Mouse (Mus musculus): ENCODE results near the gene Axl. TPM values are rescaled to one million over a fixed set of nuclear protein-coding genes. Genes with fewer than 3 reads are reported as not detected.
A peak's percentile ranks its signal among the peaks of the same experiment; 100 is the strongest.

Axl gene
- polyA plus RNA-seq, 1 experiment from 2014 or later, result 103 TPM

- H3K4me2 ChIP-seq (replicated peaks), result peak overlapping the region; percentile 87
- peak overlapping the region; percentile 84; the same call in 1 of the 2 replicates for H3K27ac ChIP-seq
- peaks cover 8% of the 10 kb centered on the region for H3K36me3 ChIP-seq
- H3K9ac ChIP-seq, result peak overlapping the region; percentile 80; the same call in 1 of the 2 replicates
- no peaks in the 10 kb centered on the region for H3K9me3 ChIP-seq
- H3K4me1 ChIP-seq, result peaks cover 31% of the 10 kb centered on the region
- 16% methylated on average over 3 of the region's 3 CpGs for WGBS
- peak overlapping the region; percentile 70 for H3K4me3 ChIP-seq
- no peaks in the 10 kb centered on the region for H3K27me3 ChIP-seq
- ATAC-seq (ENCODE audit: low FRiP score, low read depth), result no peak
These were observed 580 bp upstream of the Axl start for GRCm38 (mm10) chr7:25789129-25789440.

GRCm38 (mm10) chr7:25787456-25788219 is 867 bp downstream of the Axl start:
- Histone ChIP-seq H3K9ac (peak overlapping the region; percentile 80), H3K9me3 (no peaks in the 10 kb centered on the region), H3K4me3 (peak overlapping the region; percentile 70), H3K27me3 (no peaks in the 10 kb centered on the region), H3K27ac (no peak overlapping the region; the same call in 1 of the 2 replicates), H3K4me1 (peaks cover 36% of the 10 kb centered on the region), H3K36me3 (peaks cover 20% of the 10 kb centered on the region), H3K4me2 (replicated peaks) (peak overlapping the region; percentile 87)
- ATAC-seq (ENCODE audit: low FRiP score, low read depth), result no peak
- WGBS, result 23% methylated on average over 9 of the region's 9 CpGs

GRCm38 (mm10) chr7:25786974-25787373 is 1.5 kb downstream of the Axl start:
- ATAC-seq (ENCODE audit: low FRiP score, low read depth), result no peak
- H3K27me3 ChIP-seq, result no peaks in the 10 kb centered on the region
- no peak overlapping the region for H3K27ac ChIP-seq
- H3K36me3 ChIP-seq, result peaks cover 20% of the 10 kb centered on the region
- 70% methylated on average over 4 of the region's 4 CpGs for WGBS
- peaks cover 43% of the 10 kb centered on the region for H3K4me1 ChIP-seq
- peak overlapping the region; percentile 87 for H3K4me2 ChIP-seq (replicated peaks)
- no peaks in the 10 kb centered on the region for H3K9me3 ChIP-seq
- peak overlapping the region; percentile 70 for H3K4me3 ChIP-seq
- peak overlapping the region; percentile 80; the same call in 1 of the 2 replicates for H3K9ac ChIP-seq

GRCm38 (mm10) chr7:25785752-25786151 is 2.8 kb downstream of the Axl start:
- peaks cover 55% of the 10 kb centered on the region for H3K4me1 ChIP-seq

GRCm38 (mm10) chr7:25784808-25785207 is 3.7 kb downstream of the Axl start:
- 57% methylated on average over 1 of the region's 1 CpGs for WGBS
- no peaks in the 10 kb centered on the region for H3K9me3 ChIP-seq
- no peaks in the 10 kb centered on the region for H3K27me3 ChIP-seq
- no peak overlapping the region for H3K4me3 ChIP-seq
- peaks cover 31% of the 10 kb centered on the region for H3K36me3 ChIP-seq
- no peak overlapping the region for H3K9ac ChIP-seq
- H3K4me1 ChIP-seq, result peaks cover 56% of the 10 kb centered on the region
- H3K4me2 ChIP-seq (replicated peaks), result no peak overlapping the region
- no peak for ATAC-seq (ENCODE audit: low FRiP score, low read depth)
- no peak overlapping the region for H3K27ac ChIP-seq

More at GRCm38 (mm10) chr7:25785752-25786151, 2.8 kb downstream of the Axl start:
- 0 out of 2 replicates have a peak overlapping the region, but pooled peaks have one; percentile 9 for H3K4me2 ChIP-seq (replicated peaks)
- no peak overlapping the region for H3K4me3 ChIP-seq
- WGBS, result 57% methylated on average over 4 of the region's 4 CpGs
- H3K9me3 ChIP-seq, result no peaks in the 10 kb centered on the region
- H3K36me3 ChIP-seq, result peaks cover 27% of the 10 kb centered on the region
- H3K27ac ChIP-seq, result no peak overlapping the region
- H3K27me3 ChIP-seq, result no peaks in the 10 kb centered on the region
- ATAC-seq (ENCODE audit: low FRiP score, low read depth), result no peak
- no peak overlapping the region for H3K9ac ChIP-seq

- WGBS, result 56% methylated on average over 8 of the region's 8 CpGs
- Histone ChIP-seq H3K27me3 (no peaks in the 10 kb centered on the region), H3K4me1 (peaks cover 47% of the 10 kb centered on the region), H3K27ac (no peak overlapping the region), H3K36me3 (peaks cover 39% of the 10 kb centered on the region), H3K4me3 (no peak overlapping the region), H3K9ac (no peak overlapping the region), H3K4me2 (replicated peaks) (no peak overlapping the region), H3K9me3 (no peaks in the 10 kb centered on the region)
- ATAC-seq (ENCODE audit: low FRiP score, low read depth), result no peak
These were observed 4.8 kb downstream of the Axl start for GRCm38 (mm10) chr7:25783746-25784145.

GRCm38 (mm10) chr7:25782744-25783143 is 5.8 kb downstream of the Axl start:
- H3K4me1 ChIP-seq, result peaks cover 47% of the 10 kb centered on the region
- ATAC-seq (ENCODE audit: low FRiP score, low read depth), result no peak
- no peaks in the 10 kb centered on the region for H3K9me3 ChIP-seq
- no peak overlapping the region for H3K9ac ChIP-seq
- H3K36me3 ChIP-seq, result peaks cover 49% of the 10 kb centered on the region
- peak overlapping the region; percentile 78; the same call in 1 of the 2 replicates for H3K4me2 ChIP-seq (replicated peaks)
- 79% methylated on average over 6 of the region's 6 CpGs for WGBS
- H3K4me3 ChIP-seq, result no peak overlapping the region
- peak overlapping the region; percentile 58; the same call in 1 of the 2 replicates for H3K27ac ChIP-seq
- no peaks in the 10 kb centered on the region for H3K27me3 ChIP-seq

GRCm38 (mm10) chr7:25781937-25782610 is 6.4 kb downstream of the Axl start:
- H3K9me3 ChIP-seq, result no peaks in the 10 kb centered on the region
- H3K4me1 ChIP-seq, result peaks cover 42% of the 10 kb centered on the region
- peak; percentile 80 for ATAC-seq (ENCODE audit: low FRiP score, low read depth)
- peak overlapping the region; percentile 78 for H3K4me2 ChIP-seq (replicated peaks)
- H3K4me3 ChIP-seq, result peak overlapping the region; percentile 39
- H3K27me3 ChIP-seq, result no peaks in the 10 kb centered on the region
- WGBS, result 35% methylated on average over 10 of the region's 11 CpGs
- peaks cover 56% of the 10 kb centered on the region for H3K36me3 ChIP-seq
- peak overlapping the region; percentile 81 for H3K27ac ChIP-seq
- H3K9ac ChIP-seq, result peak overlapping the region; percentile 68

GRCm38 (mm10) chr7:25781321-25781936 is 7.1 kb downstream of the Axl start:
- Histone ChIP-seq H3K9me3 (no peaks in the 10 kb centered on the region), H3K27ac (peak overlapping the region; percentile 81), H3K9ac (peak overlapping the region; percentile 68), H3K36me3 (peaks cover 62% of the 10 kb centered on the region), H3K4me2 (replicated peaks) (peak overlapping the region; percentile 78), H3K4me3 (peak overlapping the region; percentile 39), H3K27me3 (no peaks in the 10 kb centered on the region), H3K4me1 (peaks cover 35% of the 10 kb centered on the region)
- no peak for ATAC-seq (ENCODE audit: low FRiP score, low read depth)
- 6% methylated on average over 32 of the region's 33 CpGs for WGBS

- Histone ChIP-seq H3K9ac (no peak overlapping the region), H3K9me3 (no peaks in the 10 kb centered on the region), H3K27ac (peak overlapping the region; percentile 81; the same call in 1 of the 2 replicates), H3K4me2 (replicated peaks) (no peak overlapping the region), H3K36me3 (peaks cover 67% of the 10 kb centered on the region), H3K27me3 (no peaks in the 10 kb centered on the region), H3K4me1 (peaks cover 29% of the 10 kb centered on the region), H3K4me3 (no peak overlapping the region)
- 57% methylated on average over 4 of the region's 4 CpGs for WGBS
- no peak for ATAC-seq (ENCODE audit: low FRiP score, low read depth)
These were observed 7.8 kb downstream of the Axl start for GRCm38 (mm10) chr7:25780753-25781152.

GRCm38 (mm10) chr7:25780021-25780420 is 8.5 kb downstream of the Axl start:
- no peaks in the 10 kb centered on the region for H3K9me3 ChIP-seq
- H3K27ac ChIP-seq, result no peak overlapping the region
- no peak overlapping the region for H3K9ac ChIP-seq
- H3K4me3 ChIP-seq, result no peak overlapping the region
- no peak overlapping the region for H3K4me2 ChIP-seq (replicated peaks)
- WGBS, result 90% methylated on average over 5 of the region's 5 CpGs
- H3K36me3 ChIP-seq, result peaks cover 69% of the 10 kb centered on the region
- ATAC-seq (ENCODE audit: low FRiP score, low read depth), result no peak
- H3K4me1 ChIP-seq, result peaks cover 26% of the 10 kb centered on the region
- no peaks in the 10 kb centered on the region for H3K27me3 ChIP-seq

GRCm38 (mm10) chr7:25768229-25768628 is 20.3 kb downstream of the Axl start:
- no peak for ATAC-seq (ENCODE audit: low FRiP score, low read depth)
- Histone ChIP-seq H3K9me3 (0 out of 2 replicates have a peak, but pooled peaks cover 6% of the 10 kb centered on the region), H3K36me3 (peaks cover 99% of the 10 kb centered on the region), H3K4me2 (replicated peaks) (no peak overlapping the region), H3K4me1 (no peaks in the 10 kb centered on the region), H3K27ac (no peak overlapping the region), H3K9ac (no peak overlapping the region), H3K4me3 (no peak overlapping the region), H3K27me3 (no peaks in the 10 kb centered on the region)
- WGBS, result 79% methylated on average over 5 of the region's 5 CpGs
